Mouse (Mus musculus): ENCODE data around the gene Rbm47.

- TF ChIP-seq CTCF (IDR thresholded peaks at IDR 0.05; ENCODE audit: borderline replicate concordance, control insufficient read depth, extremely low read depth, insufficient read depth, low read length, poor library complexity) = no peak
- no peak for TF ChIP-seq POLR2A (IDR thresholded peaks at IDR 0.05; ENCODE audit: control insufficient read depth, extremely low read depth, insufficient read depth, low read length, poor library complexity)
Measured at GRCm38 (mm10) chr5:66034375-66035195, 138.3 kb downstream of the Rbm47 start.

All from thymus, adult 2 months (tissue).